Comparison of ENCODE assay signal across 8 mouse cellular contexts in genomic region chr2:180045283-180045682, GRCm38 (mm10). TPM values are rescaled to one million over a fixed set of nuclear protein-coding genes. Genes with fewer than 3 reads are reported as not detected.
A peak's percentile ranks its signal among the peaks of the same experiment; 100 is the strongest.
DNase-seq lines count a peak whose midpoint lies in the region; ATAC-seq lines count a peak whose summit lies in the region.

No protein-coding gene starts in this region.

- ATAC-seq in monocyte, adult 5-6 weeks (replicated peaks; ENCODE audit: insufficient number of reproducible peaks, low FRiP score, low TSS enrichment, poor library complexity, severe bottlenecking), result peak; percentile 29; the same call in 1 of the 2 replicates

- DNase-seq in cerebellum, adult 11-12 months, result peak; percentile 50
- DNase-seq in cerebellum, adult 8-10 months, result no peak
- DNase-seq in left cerebral cortex, postnatal 14 days (ENCODE audit: low spot score in 2 of 2), result peak; percentile 37 to 66
- no peak for DNase-seq in left cerebral cortex, postnatal 10 days (ENCODE audit: extremely low spot score in 1 of 2, low spot score in 2 of 2)
- DNase-seq in adipocyte (ENCODE audit: low spot score), result peak; percentile 70
- peak; percentile 55 for DNase-seq in heart, postnatal 4 days
- no peak for DNase-seq in ovary, postnatal 14 days (ENCODE audit: low spot score)

- intact Hi-C loops in left cerebral cortex, postnatal 14 days (cut with DNase I), result no loop called here
- intact Hi-C loops in left cerebral cortex, postnatal 10 days (cut with DNase I), result no loop called here

RNA-seq across cellular contexts. Expression of gene Ss18l1, which starts 3.0 kb away (rescaled TPM):
- total RNA-seq in left cerebral cortex, postnatal 14 days (2021), result 10 to 100 TPM; 33.8 to 35.0 TPM
- total RNA-seq in left cerebral cortex, postnatal 10 days (2021), result 10 to 100 TPM; 35.8 to 37.3 TPM
- 1 to 10 TPM; 4.0 TPM for total RNA-seq in heart, postnatal 4 days (2021)
- total RNA-seq in monocyte, adult 5-6 weeks (2017), result 3.4 to 5.8 TPM (median 5.0 TPM) in 3 replicates

RNA-seq across cellular contexts. Expression of gene Psma7, which starts 3.0 kb away (rescaled TPM):
- total RNA-seq in left cerebral cortex, postnatal 14 days (2021), result 100 to 1,000 TPM; 190 to 195 TPM
- total RNA-seq in left cerebral cortex, postnatal 10 days (2021), result 100 to 1,000 TPM; 214 to 221 TPM
- 100 to 1,000 TPM; 174 to 190 TPM for total RNA-seq in heart, postnatal 4 days (2021)
- total RNA-seq in monocyte, adult 5-6 weeks (2017), result 280 to 356 TPM (median 293 TPM) in 3 replicates

RNA-seq across cellular contexts. Expression of gene Lsm14b, which starts 20.5 kb away (rescaled TPM):
- total RNA-seq in left cerebral cortex, postnatal 14 days (2021), result 100 to 1,000 TPM; 129 to 133 TPM
- total RNA-seq in left cerebral cortex, postnatal 10 days (2021), result 100 to 1,000 TPM; 142 to 143 TPM
- total RNA-seq in heart, postnatal 4 days (2021), result 10 to 100 TPM; 48.7 to 49.8 TPM
- total RNA-seq in monocyte, adult 5-6 weeks (2017), result 38.6 to 53.9 TPM (median 53.4 TPM) in 3 replicates

RNA-seq across cellular contexts. Expression of gene Mtg2, which starts 25.1 kb away (rescaled TPM):
- 10 to 100 TPM; 16.1 to 17.8 TPM for total RNA-seq in left cerebral cortex, postnatal 14 days (2021)
- 10 to 100 TPM; 16.2 to 17.5 TPM for total RNA-seq in left cerebral cortex, postnatal 10 days (2021)
- total RNA-seq in heart, postnatal 4 days (2021), result 10 to 100 TPM; 14.2 to 16.5 TPM
- 13.7 to 21.6 TPM (median 15.9 TPM) in 3 replicates for total RNA-seq in monocyte, adult 5-6 weeks (2017)

RNA-seq across cellular contexts. Expression of gene Hrh3, which starts 59.0 kb away (rescaled TPM):
- 10 to 100 TPM; 65.4 to 73.5 TPM for total RNA-seq in left cerebral cortex, postnatal 14 days (2021)
- total RNA-seq in left cerebral cortex, postnatal 10 days (2021), result 10 to 100 TPM; 35.9 to 42.1 TPM
- total RNA-seq in heart, postnatal 4 days (2021), result not detected
- total RNA-seq in monocyte, adult 5-6 weeks (2017), result not detected in 3 replicates

Comparison
In these comparisons a context has a peak if more than half of its experiments do, and no peak if none do; other contexts are left out.
1. DNase-seq: peak in cerebellum, adult 11-12 months (single experiment), left cerebral cortex, postnatal 14 days (2 of 2), adipocyte (single experiment) and heart, postnatal 4 days (single experiment); none in cerebellum, adult 8-10 months (single experiment), left cerebral cortex, postnatal 10 days (0 of 2) and ovary, postnatal 14 days (single experiment).